Comparison of ENCODE assay signal across 20 mouse cellular contexts in the genomic region with DNA sequence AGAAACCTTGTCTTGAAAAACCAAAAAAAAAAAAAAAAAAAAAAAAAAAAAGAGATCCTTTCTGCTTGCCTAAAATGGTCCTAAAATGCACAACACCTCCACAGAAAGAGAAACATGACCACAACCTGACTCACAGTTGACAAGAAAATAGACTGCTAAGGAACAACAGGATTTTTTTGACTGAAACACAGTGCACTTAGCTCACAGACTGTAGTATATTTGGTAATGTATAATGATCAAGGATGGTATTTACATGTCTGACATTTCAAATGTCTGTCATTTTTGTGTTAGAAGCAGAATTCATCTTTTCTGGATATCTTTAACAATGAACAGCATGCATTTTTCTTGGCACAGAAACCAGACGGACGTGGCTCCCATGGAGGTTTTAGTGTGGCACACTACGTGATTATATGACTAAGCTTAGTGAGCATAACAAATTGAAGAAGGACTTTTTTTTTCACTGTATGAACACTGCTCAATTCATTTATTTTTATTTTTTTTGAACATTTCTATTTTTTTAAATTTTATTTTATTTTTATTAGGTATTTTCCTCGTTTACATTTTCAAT.
"Had no signal": no experiment of that assay in that cellular context is flagged by ENCODE, and none has a peak within 500 bp of the region (broad histone marks: within the 10 kb centered on the region; RNA-seq: fewer than 3 reads in every experiment).

No protein-coding gene starts in this region.

- H3K9ac ChIP-seq: limb, embryonic 13.5 days; liver, embryonic 13.5 days; midbrain, embryonic 12.5 days; midbrain, embryonic 15.5 days; neural tube, embryonic 12.5 days; neural tube, embryonic 15.5 days had no signal

- H3K36me3 ChIP-seq: limb, embryonic 10.5 days; limb, embryonic 13.5 days; liver, embryonic 13.5 days; midbrain, embryonic 12.5 days; midbrain, embryonic 15.5 days; neural tube, embryonic 12.5 days; neural tube, embryonic 15.5 days had no signal

- H3K27ac ChIP-seq: kidney, postnatal 0 days; layer of hippocampus, adult 2 months; limb, embryonic 10.5 days; limb, embryonic 13.5 days; liver, embryonic 13.5 days; macrophage; midbrain, embryonic 12.5 days; midbrain, embryonic 15.5 days; neural tube, embryonic 12.5 days; neural tube, embryonic 15.5 days; stomach, postnatal 0 days had no signal

- H3K4me2 ChIP-seq: limb, embryonic 13.5 days; liver, embryonic 13.5 days; midbrain, embryonic 12.5 days; midbrain, embryonic 15.5 days; neural tube, embryonic 12.5 days; neural tube, embryonic 15.5 days had no signal

- ATAC-seq: midbrain, embryonic 15.5 days had no signal

- H3K27me3 ChIP-seq: limb, embryonic 13.5 days; liver, embryonic 13.5 days; midbrain, embryonic 12.5 days; midbrain, embryonic 15.5 days; neural tube, embryonic 12.5 days; neural tube, embryonic 15.5 days had no signal

- H3K4me1 ChIP-seq: limb, embryonic 10.5 days; limb, embryonic 13.5 days; liver, embryonic 13.5 days; midbrain, embryonic 12.5 days; midbrain, embryonic 15.5 days; neural tube, embryonic 12.5 days; neural tube, embryonic 15.5 days had no signal

- H3K4me3 ChIP-seq: layer of hippocampus, adult 2 months; limb, embryonic 10.5 days; limb, embryonic 13.5 days; liver, embryonic 13.5 days; midbrain, embryonic 12.5 days; midbrain, embryonic 15.5 days; neural tube, embryonic 12.5 days; neural tube, embryonic 15.5 days had no signal

- DNase-seq: kidney, postnatal 25 days; liver; liver, embryonic 13.5 days; lung, adult 2 months; right cerebral cortex, adult 18-20 months; right cerebral cortex, postnatal 14 days; right cerebral cortex, postnatal 4 days; thymus, adult 2 months; thymus, postnatal 14 days; thymus, postnatal 4 days had no signal

- H3K9me3 ChIP-seq: limb, embryonic 10.5 days; limb, embryonic 13.5 days; liver, embryonic 13.5 days; midbrain, embryonic 12.5 days; midbrain, embryonic 15.5 days; neural tube, embryonic 12.5 days; neural tube, embryonic 15.5 days had no signal
